Mouse (Mus musculus) cerebellum, postnatal 25 days (tissue): ENCODE measurements at regions not wholly inside any gene's neighbourhood (a gene's known extent, or its start where the extent isn't known, plus 50 kb on each side); places are given as distances from the start of the nearest gene placed in this dataset.
"Not testable (repeated sequence)": the region's sequence is repeated elsewhere in the genome, so short reads cannot be mapped to it uniquely, and the experiment has no call there.

Experiments
- DNase-seq, 2 experiments: peaks; one replicate each; pipeline ENCODE4 v3.0.0; 2021; ENCODE audit warnings: mixed read lengths in 2 of 2

DNA sequence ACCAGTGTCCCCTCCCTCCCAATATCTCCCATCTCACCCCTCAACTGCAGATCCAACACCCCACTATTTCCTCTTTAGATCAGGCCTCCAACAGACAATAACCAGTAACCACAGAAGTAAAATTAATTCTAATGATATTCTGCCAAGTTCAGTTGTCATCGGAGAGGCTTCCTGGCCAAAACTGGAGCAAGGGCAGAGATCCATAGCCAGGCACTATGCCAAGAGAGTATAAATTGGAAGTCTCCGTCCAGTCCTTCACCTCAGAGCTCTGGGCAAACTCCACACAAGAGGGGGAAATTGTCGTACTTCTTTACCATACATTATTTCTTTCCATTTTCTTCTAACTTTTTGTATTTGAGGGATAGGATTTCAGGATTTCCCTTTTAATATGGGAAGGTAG is 1353.4 kb upstream of the Aga start:
- DNase-seq, result peak; percentile 41 to 60

DNA sequence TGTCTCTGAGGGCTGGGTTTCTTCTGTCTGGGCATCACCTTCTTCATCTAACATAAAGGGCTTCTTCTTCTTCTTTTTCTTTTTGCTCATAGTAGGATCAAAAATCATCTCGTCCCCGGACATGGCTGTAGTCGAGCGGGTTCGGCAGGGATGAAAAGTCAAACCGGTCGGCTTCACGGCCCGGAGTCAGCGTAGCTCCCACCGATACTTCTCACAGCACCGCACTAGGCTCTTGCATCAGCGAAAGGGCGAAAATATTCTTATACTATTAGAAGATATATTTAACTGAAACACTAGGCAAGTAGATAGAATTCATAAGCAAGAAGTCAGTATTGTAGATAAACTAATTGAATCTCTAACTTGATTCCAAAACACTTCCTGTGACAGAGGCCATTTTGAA is 1314.6 kb upstream of the Aga start:
- DNase-seq, result not testable (repeated sequence)

DNA sequence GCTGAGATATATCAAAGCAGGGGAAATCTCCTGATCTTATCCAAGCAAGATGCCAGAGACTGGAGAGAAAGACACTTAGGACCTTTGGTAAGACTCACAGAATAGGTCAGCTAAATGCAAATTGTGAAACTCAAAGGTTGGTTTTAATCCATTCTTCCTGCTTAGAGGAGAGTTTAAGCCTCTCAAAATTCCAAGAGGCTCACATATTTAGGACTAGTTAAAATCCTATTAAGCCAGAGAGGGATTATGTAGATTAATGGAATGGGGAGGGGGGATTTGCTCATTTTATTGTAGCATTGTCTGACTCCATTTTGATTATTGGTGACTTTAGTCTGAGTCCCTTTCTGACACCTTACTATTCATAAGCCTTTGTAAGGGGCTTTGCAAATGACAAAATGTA is 1284.0 kb upstream of the Aga start:
- no peak for DNase-seq

DNA sequence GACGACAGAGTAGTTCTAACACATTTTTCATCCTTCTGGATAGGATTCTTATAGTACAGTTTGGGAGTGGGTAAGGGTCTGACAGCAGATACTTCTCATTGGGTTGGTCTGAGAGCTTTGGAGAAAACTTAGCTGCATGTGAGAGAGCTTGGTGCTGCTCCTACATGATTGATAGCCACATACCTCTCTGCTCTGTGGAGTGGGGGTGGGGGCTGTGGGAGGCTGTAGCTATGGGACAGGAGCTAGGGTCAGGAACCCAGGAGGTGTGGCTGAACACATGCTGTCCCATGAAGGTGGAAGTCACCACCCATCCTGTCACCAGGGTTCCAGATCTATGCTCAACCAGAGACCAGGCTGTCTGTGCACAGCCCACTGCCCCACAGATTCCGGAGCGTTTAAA is 1255.5 kb upstream of the Aga start:
- DNase-seq, result no peak
